Mouse (Mus musculus) heart, adult 10 weeks (tissue): Measurements from ENCODE around the gene Rom1. TPM values are rescaled to one million over a fixed set of nuclear protein-coding genes. Genes with fewer than 3 reads are reported as not detected.

Experiments used
- polyA plus RNA-seq: library from polyadenylated mRNA; stranded (reverse); fragments of 350-450 nt; fragmentation: Illumina TruSeq; extraction: RNeasy Lipid Tissue Mini Kit (QIAGEN cat#74804); gene quantifications from one replicate; pipeline ENCODE4 v1.2.3, GENCODE M21; 2014; ENCODE audit warnings: low read depth, low replicate concordance

The Rom1 gene
- 19.5 TPM for polyA plus RNA-seq

GRCm38 (mm10) chr19:8929224-8930088 is at the start of gene Rom1, which contains the start of gene Eml3:
Gene Rom1 (minus strand): TSS chr19:8929356.
Gene Eml3 (plus strand): TSS chr19:8929552.

GRCm38 (mm10) chr19:8966590-8967372 is 37.6 kb upstream of the Rom1 start, which contains the start of gene Eef1g:
Gene Eef1g (plus strand): TSS chr19:8967041.

GRCm38 (mm10) chr19:8953135-8954039 is 24.2 kb upstream of the Rom1 start, which contains the start of gene Tut1:
Gene Tut1 (plus strand): TSS chr19:8953847.

GRCm38 (mm10) chr19:8941515-8942217 is 12.5 kb upstream of the Rom1 start, which contains the start of gene Mta2:
Gene Mta2 (plus strand): TSS chr19:8941875.

GRCm38 (mm10) chr19:8920073-8920736 is 9.0 kb downstream of the Rom1 start, which contains the start of gene B3gat3:
Gene B3gat3 (plus strand): TSS chr19:8920374.

GRCm38 (mm10) chr19:8897865-8898495 is 31.2 kb downstream of the Rom1 start, which contains the start of gene Ganab:
Gene Ganab (plus strand): TSS chr19:8898071.

GRCm38 (mm10) chr19:8892829-8893766 is 36.1 kb downstream of the Rom1 start, which contains the start of gene Ints5:
Gene Ints5 (plus strand): TSS chr19:8893005.

GRCm38 (mm10) chr19:8888511-8889385 is 40.4 kb downstream of the Rom1 start, which contains the start of the genes 1810009A15Rik and Gm49416:
Gene 1810009A15Rik (plus strand): TSS chr19:8888853.
Gene Gm49416 (plus strand): TSS chr19:8888926.

GRCm38 (mm10) chr19:8883616-8884015 is 45.5 kb downstream of the Rom1 start, which contains the start of the genes Lbhd1 and Gm49403:
Gene Lbhd1 (plus strand): TSS chr19:8883732.
Gene Gm49403 (plus strand): TSS chr19:8883930.

GRCm38 (mm10) chr19:8880311-8881033 is 48.7 kb downstream of the Rom1 start, which contains the start of gene Uqcc3:
Gene Uqcc3 (minus strand): TSS chr19:8880923.

Other genes starting within 250 kb of the Rom1 start
- gene Slc3a2, start 206.0 kb downstream of the Rom1 start, polyA plus RNA-seq, result 53.3 TPM
- gene Wdr74, start 193.5 kb downstream of the Rom1 start, polyA plus RNA-seq, result 21.9 TPM
- not detected for gene 1700092M07Rik, start 188.6 kb downstream of the Rom1 start, polyA plus RNA-seq
- 51.6 TPM for gene Stx5a, start 187.9 kb downstream of the Rom1 start, polyA plus RNA-seq
- gene Nxf1, start 172.3 kb downstream of the Rom1 start, polyA plus RNA-seq, result 80.9 TPM
- gene Tmem223, start 158.4 kb downstream of the Rom1 start, polyA plus RNA-seq, result 132 TPM
- gene Tmem179b, start 154.9 kb downstream of the Rom1 start, polyA plus RNA-seq, result 18.0 TPM
- 4.8 TPM for gene Taf6l, start 142.9 kb downstream of the Rom1 start, polyA plus RNA-seq
- gene Polr2g, start 130.8 kb downstream of the Rom1 start, polyA plus RNA-seq, result 84.7 TPM
- 1.9 TPM for gene Zbtb3, start 126.8 kb downstream of the Rom1 start, polyA plus RNA-seq
- gene Ttc9c, start 110.0 kb downstream of the Rom1 start, polyA plus RNA-seq, result 19.7 TPM
- gene Hnrnpul2, start 109.3 kb downstream of the Rom1 start, polyA plus RNA-seq, result 53.1 TPM
- not detected for gene AC129217.1, start 99.6 kb downstream of the Rom1 start, polyA plus RNA-seq
- gene Bscl2, start 91.9 kb downstream of the Rom1 start, polyA plus RNA-seq, result 28.4 TPM
- not detected for gene Gng3, start 90.2 kb downstream of the Rom1 start, polyA plus RNA-seq
- gene Lrrn4cl, start 78.6 kb downstream of the Rom1 start, polyA plus RNA-seq, result 3.0 TPM
- 129 TPM for gene Ubxn1, start 57.9 kb downstream of the Rom1 start, polyA plus RNA-seq
- 58.9 TPM for gene Uqcc3, start 48.4 kb downstream of the Rom1 start, polyA plus RNA-seq
- 0.76 TPM for gene Lbhd1, start 45.6 kb downstream of the Rom1 start, polyA plus RNA-seq
- gene Gm49403, start 45.4 kb downstream of the Rom1 start, polyA plus RNA-seq, result not detected
- gene 1810009A15Rik, start 40.5 kb downstream of the Rom1 start, polyA plus RNA-seq, result 33.7 TPM
- not detected for gene Gm49416, start 40.4 kb downstream of the Rom1 start, polyA plus RNA-seq
- gene Ints5, start 36.4 kb downstream of the Rom1 start, polyA plus RNA-seq, result 8.8 TPM
- 55.4 TPM for gene Ganab, start 31.3 kb downstream of the Rom1 start, polyA plus RNA-seq
- gene B3gat3, start 9.0 kb downstream of the Rom1 start, polyA plus RNA-seq, result 39.6 TPM
- gene Eml3, start 196 bp upstream of the Rom1 start, polyA plus RNA-seq, result 11.8 TPM
- gene Mta2, start 12.5 kb upstream of the Rom1 start, polyA plus RNA-seq, result 34.6 TPM
- gene Tut1, start 24.5 kb upstream of the Rom1 start, polyA plus RNA-seq, result 9.8 TPM
- gene Eef1g, start 37.7 kb upstream of the Rom1 start, polyA plus RNA-seq, result 285 TPM
- gene Ahnak, start 59.9 kb upstream of the Rom1 start, polyA plus RNA-seq, result 84.3 TPM
- not detected for gene Scgb1a1, start 158.6 kb upstream of the Rom1 start, polyA plus RNA-seq
- gene Asrgl1, start 206.3 kb upstream of the Rom1 start, polyA plus RNA-seq, result 31.3 TPM